Mouse (Mus musculus) hindbrain, postnatal 0 days (tissue): ENCODE measurements around the gene Trub1. TPM values are rescaled to one million over a fixed set of nuclear protein-coding genes. Genes with fewer than 3 reads are reported as not detected.

Source experiments
- ATAC-seq: fragments of 200-750 bp; cut with Nextera tagmentation; 2 replicates; pipeline ENCODE4 v1.8.0; 2017; ENCODE audit warnings: mild to moderate bottlenecking, moderate TSS enrichment, moderate library complexity
- DNase-seq: peaks from one replicate; pipeline ENCODE4 v3.0.0-alpha.2; 2015; ENCODE audit warnings: low spot score
- H3K27ac ChIP-seq: fragments of 300-500 bp; sonication (generic); 2 replicates; pipeline ENCODE4 v1.5.1; 2014; ENCODE audit warnings: mild to moderate bottlenecking
- H3K27me3 ChIP-seq: fragments of 300-500 bp; sonication (generic); 2 replicates; pipeline ENCODE4 v1.6.1; 2014; ENCODE audit warnings: low read length, mixed read lengths; ENCODE audit not compliant: insufficient read depth
- H3K36me3 ChIP-seq: fragments of 300-500 bp; sonication (generic); 2 replicates; pipeline ENCODE4 v1.6.1; 2014; ENCODE audit warnings: low read length, mixed read lengths; ENCODE audit not compliant: insufficient read depth
- H3K4me1 ChIP-seq: fragments of 300-500 bp; sonication (generic); 2 replicates; pipeline ENCODE4 v1.6.1; 2014; ENCODE audit warnings: antibody characterized with exemption, low read length, mixed read lengths; ENCODE audit not compliant: insufficient read depth
- H3K4me2 ChIP-seq: fragments of 300-500 bp; sonication (generic); 2 replicates; pipeline ENCODE4 v1.6.1; 2014; ENCODE audit warnings: low read depth, mild to moderate bottlenecking, low read length, moderate library complexity, mixed read lengths
- H3K4me3 ChIP-seq: fragments of 300-500 bp; sonication (generic); 2 replicates; pipeline ENCODE4 v1.5.1; 2014; ENCODE audit warnings: low read length
- H3K9ac ChIP-seq: fragments of 300-500 bp; sonication (generic); replicated peaks from 2 replicates; pipeline ENCODE4 v1.6.1; 2014; ENCODE audit warnings: mild to moderate bottlenecking, low read length, moderate library complexity, mixed read lengths
- H3K9me3 ChIP-seq: fragments of 300-500 bp; sonication (generic); 2 replicates; pipeline ENCODE4 v1.6.1; 2016; ENCODE audit warnings: low read length, mixed read lengths
- CTCF ChIP-seq: IDR thresholded peaks from 2 replicates; pipeline ENCODE4 v1.5.1; 2016; ENCODE audit warnings: antibody characterized with exemption, control low read depth, low read depth
- WGBS: fragments of 180-500 bp; shearing (Covaris S2); extraction: QIAGEN DNeasy Blood & Tissue Kit; methylation state at CpG from one replicate; pipeline ENCODE4 v1.1.7; 2014; 5-methylcytosine and 5-hydroxymethylcytosine counted together
- polyA plus RNA-seq: library from polyadenylated mRNA; unstranded; fragments of >200 nt; fragmentation: Nextera tagmentation; extraction: Ambion mirVana; gene quantifications from 2 replicates; pipeline ENCODE4 v1.2.1, GENCODE M21; 2015
- total RNA-seq: library from RNA; depleted of rRNA; stranded (reverse); fragments of >200 nt; gene quantifications from 2 replicates; pipeline ENCODE4 v1.2.3, GENCODE M21; 2014

The Trub1 gene
- total and polyA plus RNA-seq, 2 experiments from 2014 or later = 12.7 to 14.0 TPM

- no peak for DNase-seq
- H3K4me1 ChIP-seq = no peaks in the 10 kb centered on the region
- H3K9me3 ChIP-seq = no peaks in the 10 kb centered on the region
- TF ChIP-seq CTCF = no peak
- no peak overlapping the region for H3K9ac ChIP-seq
- H3K4me3 ChIP-seq = no peak overlapping the region
- WGBS = 61% methylated on average over 6 of the region's 6 CpGs
- ATAC-seq = no peak
- H3K36me3 ChIP-seq = no peaks in the 10 kb centered on the region
- no peak overlapping the region for H3K27ac ChIP-seq
- H3K27me3 ChIP-seq = no peaks in the 10 kb centered on the region
- H3K4me2 ChIP-seq = no peak overlapping the region
These were observed 50.4 kb downstream of the Trub1 start for GRCm38 (mm10) chr19:57503144-57503543.

DNA sequence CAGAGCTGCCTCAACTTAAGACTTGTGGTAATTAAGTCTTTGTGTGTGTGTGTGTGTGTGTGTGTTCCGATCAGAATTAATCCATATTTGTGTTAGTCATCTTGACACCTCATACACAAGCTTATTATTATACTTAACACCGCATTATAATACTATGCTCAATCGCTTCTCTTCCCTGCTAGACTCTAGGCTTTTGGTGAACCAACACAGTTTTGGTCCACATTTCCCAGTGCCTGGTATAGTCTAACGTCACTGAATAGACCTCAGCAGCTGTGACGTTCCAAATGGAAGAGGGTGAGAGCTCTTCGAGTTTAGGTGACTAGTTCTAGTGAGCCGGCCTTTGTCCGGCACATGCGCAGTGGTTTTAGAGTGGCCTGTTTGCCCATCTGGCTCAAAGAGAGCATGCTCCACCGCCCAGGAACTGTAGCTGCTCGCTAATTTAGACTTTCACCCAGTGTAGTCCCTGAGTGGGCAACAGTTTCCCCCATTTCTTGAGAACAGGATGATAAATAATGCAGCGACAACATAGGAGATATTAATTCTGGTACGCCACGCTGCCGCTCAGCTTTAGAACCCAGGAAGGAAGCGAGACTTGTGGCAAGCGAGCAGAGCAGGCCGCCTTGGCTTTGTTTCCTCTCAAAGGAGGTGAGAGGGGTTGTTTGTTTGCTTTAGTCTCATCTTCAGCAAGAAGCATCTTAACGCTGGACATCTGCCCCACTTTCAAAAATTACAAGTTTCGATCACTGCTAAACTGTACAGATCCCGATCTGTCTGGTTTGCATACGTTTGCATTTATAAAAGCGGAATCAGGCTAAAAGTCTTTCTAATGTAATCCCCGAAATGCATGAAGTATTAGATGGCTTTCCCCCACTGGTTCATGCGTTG lies 52.6 kb downstream of the Trub1 start:
- TF ChIP-seq CTCF = no peak
- H3K27ac ChIP-seq = no peak overlapping the region
- ATAC-seq = no peak
- no peak overlapping the region for H3K4me3 ChIP-seq
- H3K9me3 ChIP-seq = no peaks in the 10 kb centered on the region
- no peaks in the 10 kb centered on the region for H3K36me3 ChIP-seq
- no peak overlapping the region for H3K4me2 ChIP-seq
- no peak overlapping the region for H3K9ac ChIP-seq
- 70% methylated on average over 25 of the region's 25 CpGs for WGBS
- DNase-seq = no peak
- H3K4me1 ChIP-seq = no peaks in the 10 kb centered on the region
- no peaks in the 10 kb centered on the region for H3K27me3 ChIP-seq

DNA sequence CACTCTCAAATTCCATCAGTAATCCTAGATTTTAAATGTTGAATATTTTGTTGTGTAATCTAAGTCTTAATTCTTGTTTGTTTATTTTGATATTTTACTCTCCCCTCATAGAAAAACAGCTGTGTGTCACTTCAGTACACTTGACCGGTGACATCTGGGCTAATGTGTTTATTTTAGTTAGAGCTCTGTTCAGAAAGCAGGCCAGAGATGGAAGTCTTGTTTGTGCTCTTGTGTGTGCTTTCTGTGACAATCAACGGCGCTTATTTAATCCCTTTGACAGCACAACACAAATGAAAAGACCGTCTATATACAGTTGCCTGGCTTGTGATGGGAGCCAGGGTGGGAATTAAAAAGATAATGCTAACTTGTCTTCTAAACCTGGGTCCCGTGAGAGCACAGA lies 53.9 kb downstream of the Trub1 start:
- ATAC-seq = no peak
- TF ChIP-seq CTCF = no peak
- WGBS = 54% methylated on average over 5 of the region's 5 CpGs

GRCm38 (mm10) chr19:57508261-57508788 lies 55.6 kb downstream of the Trub1 start:
- Histone ChIP-seq H3K27ac (no peak overlapping the region), H3K4me3 (no peak overlapping the region), H3K4me1 (no peaks in the 10 kb centered on the region), H3K36me3 (no peaks in the 10 kb centered on the region), H3K9ac (no peak overlapping the region), H3K27me3 (no peaks in the 10 kb centered on the region), H3K9me3 (no peaks in the 10 kb centered on the region), H3K4me2 (no peak overlapping the region)
- ATAC-seq = no peak
- TF ChIP-seq CTCF = no peak
- WGBS = 78% methylated on average over 11 of the region's 11 CpGs
- DNase-seq = no peak

More for the DNA sequence above, 53.9 kb downstream of the Trub1 start:
- H3K9me3 ChIP-seq = no peaks in the 10 kb centered on the region
- no peak overlapping the region for H3K27ac ChIP-seq
- H3K27me3 ChIP-seq = no peaks in the 10 kb centered on the region
- H3K4me1 ChIP-seq = no peaks in the 10 kb centered on the region
- no peak for DNase-seq
- H3K36me3 ChIP-seq = no peaks in the 10 kb centered on the region
- no peak overlapping the region for H3K4me2 ChIP-seq
- no peak overlapping the region for H3K4me3 ChIP-seq
- no peak overlapping the region for H3K9ac ChIP-seq

- WGBS = 56% methylated on average over 14 of the region's 14 CpGs
- no peak overlapping the region for H3K4me3 ChIP-seq
- H3K27me3 ChIP-seq = no peaks in the 10 kb centered on the region
- TF ChIP-seq CTCF = no peak
- no peaks in the 10 kb centered on the region for H3K36me3 ChIP-seq
- ATAC-seq = no peak
- no peak overlapping the region for H3K4me2 ChIP-seq
- peak; percentile 46 for DNase-seq
- peak overlapping the region; percentile 7; the same call in 1 of the 2 replicates for H3K27ac ChIP-seq
- H3K9me3 ChIP-seq = no peaks in the 10 kb centered on the region
- H3K9ac ChIP-seq = no peak overlapping the region
- no peaks in the 10 kb centered on the region for H3K4me1 ChIP-seq
These were observed 57.1 kb downstream of the Trub1 start for GRCm38 (mm10) chr19:57509758-57510319.

DNA sequence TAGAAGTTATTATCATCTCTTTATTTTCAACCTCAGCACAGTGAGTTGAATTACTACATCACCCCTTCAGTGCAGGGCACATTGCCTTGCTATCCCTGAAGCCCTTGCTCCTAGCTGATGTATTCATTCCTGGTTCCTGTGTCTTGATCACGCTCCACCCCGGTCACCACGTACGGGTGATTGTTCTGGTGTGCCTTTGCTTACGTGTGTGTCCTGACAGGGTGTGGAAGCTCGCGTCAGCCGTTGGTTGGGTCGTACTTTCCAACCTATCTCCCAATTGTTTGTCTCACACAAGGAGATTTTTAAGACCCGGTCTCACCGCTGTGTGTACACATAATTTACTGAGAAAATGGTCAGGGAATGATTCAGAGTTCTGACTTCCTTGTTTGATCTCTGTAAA lies 58.1 kb downstream of the Trub1 start:
- Histone ChIP-seq H3K9me3 (no peaks in the 10 kb centered on the region), H3K27ac (no peak overlapping the region), H3K9ac (no peak overlapping the region), H3K4me1 (no peaks in the 10 kb centered on the region), H3K27me3 (no peaks in the 10 kb centered on the region), H3K36me3 (no peaks in the 10 kb centered on the region), H3K4me2 (no peak overlapping the region), H3K4me3 (no peak overlapping the region)
- 92% methylated on average over 11 of the region's 11 CpGs for WGBS
- ATAC-seq (no peak), DNase-seq (no peak)
- no peak for TF ChIP-seq CTCF

- no peak for TF ChIP-seq CTCF
- no peak for DNase-seq
- no peak overlapping the region for H3K4me3 ChIP-seq
- H3K4me2 ChIP-seq = no peak overlapping the region
- WGBS = 88% methylated on average over 9 of the region's 9 CpGs
- H3K36me3 ChIP-seq = no peaks in the 10 kb centered on the region
- H3K9ac ChIP-seq = no peak overlapping the region
- H3K9me3 ChIP-seq = no peaks in the 10 kb centered on the region
- ATAC-seq = no peak
- no peaks in the 10 kb centered on the region for H3K27me3 ChIP-seq
- no peaks in the 10 kb centered on the region for H3K4me1 ChIP-seq
- no peak overlapping the region for H3K27ac ChIP-seq
These were observed 60.4 kb downstream of the Trub1 start for GRCm38 (mm10) chr19:57513123-57513522.
